Mouse (Mus musculus) heart, adult 11 months (tissue): ENCODE data around the gene Tas2r102.

Experiments used
- DNase-seq: peaks from one replicate; pipeline ENCODE4 v3.0.0; 2022

The Tas2r102 gene

DNA sequence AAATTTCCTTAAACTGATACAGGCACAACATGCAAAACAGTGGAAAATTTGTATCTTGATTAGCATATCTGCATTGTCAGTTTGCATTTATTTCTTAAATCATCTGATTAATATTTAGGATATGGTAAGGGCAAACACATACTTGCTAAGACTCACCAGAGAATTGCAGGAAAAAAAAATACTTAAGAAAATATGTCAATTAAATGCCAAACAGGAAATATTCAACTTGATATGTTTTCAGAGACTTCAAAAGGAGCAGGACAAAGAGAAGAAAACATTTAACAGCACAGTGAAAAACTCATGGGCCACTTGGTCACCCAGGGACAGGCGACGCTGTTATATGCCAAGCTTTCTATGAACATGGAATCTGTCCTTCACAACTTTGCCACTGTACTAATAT, at the start of gene Tas2r102:
TSS of gene Tas2r102 (plus strand) at position 301 of the 400 bp plus-strand sequence.
- DNase-seq = no peak

GRCm38 (mm10) chr6:132737935-132738334, 24.0 kb upstream of the Tas2r102 start, which contains the start of gene Tas2r115:
Tas2r115 (minus strand) TSS chr6:132738035.
- DNase-seq = no peak

- no peak for DNase-seq
These were observed 11.7 kb upstream of the Tas2r102 start for GRCm38 (mm10) chr6:132750206-132750605.

DNA sequence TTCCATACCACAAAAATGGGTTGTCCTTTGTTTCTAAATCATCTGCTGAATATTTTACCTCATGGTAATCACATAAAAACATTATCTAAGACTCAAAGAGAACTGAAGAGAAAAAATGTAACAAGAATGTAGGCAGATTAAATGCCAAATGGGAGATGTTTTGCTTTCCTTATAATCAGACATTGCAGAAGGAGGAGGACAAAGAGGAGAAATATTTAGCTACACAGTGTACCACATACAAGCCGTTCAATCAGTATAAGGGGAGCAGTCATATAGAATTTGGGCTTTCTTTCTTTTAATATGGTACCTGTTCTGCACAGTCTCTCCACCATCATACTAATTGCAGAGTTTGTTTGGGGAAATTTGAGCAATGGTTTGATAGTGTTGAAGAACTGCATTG, 7.5 kb upstream of the Tas2r102 start, which contains the start of gene Tas2r124:
TSS of gene Tas2r124 (plus strand) at position 301 of the 400 bp plus-strand sequence.
- DNase-seq = no peak

- no peak for DNase-seq
These were observed 16.1 kb downstream of the Tas2r102 start, which contains the start of gene Tas2r136 for GRCm38 (mm10) chr6:132778062-132778461. Tas2r136 (minus strand) TSS chr6:132778162.

GRCm38 (mm10) chr6:132795393-132795792, 33.5 kb downstream of the Tas2r102 start:
- DNase-seq = no peak

DNA sequence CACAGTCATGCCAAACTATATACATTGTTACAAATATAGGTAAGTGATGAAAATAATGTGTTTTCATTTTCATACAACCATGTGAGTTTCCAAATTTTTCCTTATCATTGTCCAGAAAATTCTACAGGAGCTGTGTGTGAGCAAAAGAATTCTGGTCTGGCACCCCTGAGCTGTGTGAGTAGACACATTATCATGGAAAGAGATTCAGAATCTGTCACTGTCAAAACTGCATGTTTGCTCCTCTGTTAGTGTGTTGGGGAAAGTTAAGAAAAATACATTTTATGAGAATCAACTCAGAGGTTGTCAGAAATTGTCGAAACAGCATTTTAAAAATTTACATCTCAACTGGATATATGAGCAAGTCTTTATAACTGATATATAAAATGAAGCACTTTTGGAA, 40.6 kb downstream of the Tas2r102 start, which contains the start of gene Tas2r117:
TSS of gene Tas2r117 (plus strand) at position 301 of the 400 bp plus-strand sequence.
- DNase-seq = no peak
